Mouse (Mus musculus): ENCODE data around the gene Phlpp1. TPM values are rescaled to one million over a fixed set of nuclear protein-coding genes. Genes with fewer than 3 reads are reported as not detected.

The Phlpp1 gene
- polyA plus RNA-seq, 1 experiment, result not detected

DNA sequence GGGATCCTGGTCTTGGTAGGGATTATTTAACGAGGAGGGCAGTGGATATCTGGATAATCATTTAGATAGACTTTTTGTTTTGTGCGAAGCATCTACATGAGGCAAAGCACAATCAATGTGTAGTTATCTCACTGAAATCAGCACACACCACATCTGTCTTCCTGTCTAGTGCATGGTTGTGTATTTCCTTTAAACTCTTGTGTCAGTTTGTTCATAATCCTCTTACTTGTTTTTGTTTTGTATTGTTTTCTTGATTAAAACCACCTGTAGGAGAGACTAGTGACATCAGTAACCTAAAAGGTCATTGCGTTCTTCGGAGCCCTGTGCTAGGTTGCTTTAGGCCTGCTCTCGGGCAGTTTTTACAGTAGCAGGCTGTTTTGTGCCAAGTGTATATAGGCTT is 146.8 kb downstream of the Phlpp1 start:
- 84% methylated on average over 5 of the region's 5 CpGs for WGBS
- Histone ChIP-seq H3K4me3 (ENCODE audit: insufficient read depth, low read depth, low read length) (no peak overlapping the region), H3K4me1 (ENCODE audit: control insufficient read depth, insufficient read depth, low read length) (no peaks in the 10 kb centered on the region), H3K27ac (ENCODE audit: insufficient read depth, low read depth, low read length) (no peak overlapping the region)
- TF ChIP-seq POLR2A (IDR thresholded peaks at IDR 0.05; ENCODE audit: insufficient read depth, low read depth, low read length), result no peak
- no peak for TF ChIP-seq CTCF (IDR thresholded peaks at IDR 0.05; ENCODE audit: insufficient read depth, low read depth, low read length)

- WGBS, result 86% methylated on average over 1 of the region's 1 CpGs
- Histone ChIP-seq H3K27ac (ENCODE audit: insufficient read depth, low read depth, low read length) (no peak overlapping the region), H3K4me1 (ENCODE audit: control insufficient read depth, insufficient read depth, low read length) (no peaks in the 10 kb centered on the region), H3K4me3 (ENCODE audit: insufficient read depth, low read depth, low read length) (no peak overlapping the region)
- TF ChIP-seq POLR2A (IDR thresholded peaks at IDR 0.05; ENCODE audit: insufficient read depth, low read depth, low read length), result no peak
- TF ChIP-seq CTCF (IDR thresholded peaks at IDR 0.05; ENCODE audit: insufficient read depth, low read depth, low read length), result no peak
These were observed 149.0 kb downstream of the Phlpp1 start for GRCm38 (mm10) chr1:106320583-106320982.

DNA sequence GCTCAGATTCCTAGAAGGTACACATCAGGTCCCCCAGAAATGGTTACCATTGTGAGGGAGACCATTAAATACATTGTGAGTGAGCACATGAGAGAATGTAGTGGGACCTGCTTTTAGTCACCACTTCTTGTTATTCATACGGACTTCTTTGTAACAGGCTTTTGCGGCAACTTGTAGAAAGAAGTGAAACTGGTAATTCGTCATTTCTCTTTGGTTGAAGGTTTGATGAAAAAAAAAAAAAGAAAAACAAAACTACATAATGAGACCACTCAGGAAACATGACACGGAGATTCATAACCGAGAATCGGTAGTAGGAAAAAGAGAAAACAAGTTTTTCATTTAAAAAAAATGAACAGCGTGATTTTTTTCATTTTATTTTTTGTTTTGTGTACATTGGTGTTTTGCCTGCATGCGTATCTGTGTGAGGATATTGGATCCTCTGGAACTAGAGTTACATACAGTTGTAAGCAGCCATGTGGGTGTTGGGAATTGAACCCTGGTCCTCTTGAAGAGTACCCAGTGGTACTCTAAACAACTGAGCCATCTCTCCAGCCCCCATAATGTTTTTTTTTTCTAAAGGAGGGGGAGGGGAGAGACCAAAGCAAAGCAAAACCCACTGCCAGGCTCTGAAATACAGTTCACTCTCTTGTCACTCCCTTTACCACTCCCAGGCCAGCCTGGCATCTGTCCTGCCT is 150.0 kb downstream of the Phlpp1 start:
- H3K4me3 ChIP-seq (ENCODE audit: insufficient read depth, low read depth, low read length), result no peak overlapping the region

DNA sequence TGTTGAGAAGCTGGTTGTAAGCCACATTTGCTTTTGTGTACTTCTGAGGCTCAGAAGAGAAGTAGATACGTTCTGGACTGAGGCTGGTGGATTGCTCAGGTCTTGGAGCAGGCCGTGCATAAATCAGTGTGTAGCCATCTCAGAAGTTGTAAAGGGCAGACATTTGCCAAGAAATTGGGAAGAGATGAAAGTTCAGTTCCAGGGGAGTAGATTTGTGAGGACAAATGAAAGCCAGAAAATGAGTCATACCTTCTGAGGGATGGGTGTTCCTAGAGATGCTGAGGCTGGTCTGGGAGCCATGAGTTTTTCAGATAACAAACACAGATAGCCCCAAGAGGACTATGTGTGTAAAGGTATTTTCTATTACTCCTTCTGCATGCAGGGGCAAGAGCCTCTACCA is 155.1 kb downstream of the Phlpp1 start:
- H3K4me3 ChIP-seq (ENCODE audit: insufficient read depth, low read depth, low read length), result no peak overlapping the region
- WGBS, result 60% methylated on average over 2 of the region's 2 CpGs
- no peak for TF ChIP-seq POLR2A (IDR thresholded peaks at IDR 0.05; ENCODE audit: insufficient read depth, low read depth, low read length)
- no peak for TF ChIP-seq CTCF (IDR thresholded peaks at IDR 0.05; ENCODE audit: insufficient read depth, low read depth, low read length)
- H3K27ac ChIP-seq (ENCODE audit: insufficient read depth, low read depth, low read length), result no peak overlapping the region
- H3K4me1 ChIP-seq (ENCODE audit: control insufficient read depth, insufficient read depth, low read length), result no peaks in the 10 kb centered on the region

More for the DNA sequence above, 150.0 kb downstream of the Phlpp1 start:
- WGBS, result 95% methylated on average over 8 of the region's 8 CpGs
- no peak for TF ChIP-seq CTCF (IDR thresholded peaks at IDR 0.05; ENCODE audit: insufficient read depth, low read depth, low read length)
- TF ChIP-seq POLR2A (IDR thresholded peaks at IDR 0.05; ENCODE audit: insufficient read depth, low read depth, low read length), result no peak
- Histone ChIP-seq H3K4me1 (ENCODE audit: control insufficient read depth, insufficient read depth, low read length) (no peaks in the 10 kb centered on the region), H3K27ac (ENCODE audit: insufficient read depth, low read depth, low read length) (no peak overlapping the region)

DNA sequence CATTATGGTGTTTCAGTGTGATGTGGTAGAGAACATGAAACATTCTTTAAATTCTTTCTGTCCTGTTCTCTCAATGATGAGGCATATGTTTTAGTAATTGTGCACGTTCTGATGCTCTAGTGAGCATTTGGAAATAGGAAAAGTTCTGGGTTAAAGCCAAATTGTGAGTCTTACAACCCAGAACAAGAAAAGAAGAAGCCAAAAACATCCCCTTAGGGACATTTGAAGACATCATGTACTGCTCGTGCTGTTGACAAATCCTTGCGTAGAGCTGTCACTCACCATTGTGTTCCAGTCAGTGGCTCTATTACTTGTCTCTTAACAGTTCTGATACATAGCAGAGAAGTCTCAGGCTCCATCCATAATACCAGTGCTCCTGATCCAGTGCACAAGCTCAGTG is 170.5 kb downstream of the Phlpp1 start:
- Histone ChIP-seq H3K4me1 (ENCODE audit: control insufficient read depth, insufficient read depth, low read length) (no peaks in the 10 kb centered on the region), H3K27ac (ENCODE audit: insufficient read depth, low read depth, low read length) (no peak overlapping the region), H3K4me3 (ENCODE audit: insufficient read depth, low read depth, low read length) (no peak overlapping the region)
- no peak for TF ChIP-seq CTCF (IDR thresholded peaks at IDR 0.05; ENCODE audit: insufficient read depth, low read depth, low read length)
- no peak for TF ChIP-seq POLR2A (IDR thresholded peaks at IDR 0.05; ENCODE audit: insufficient read depth, low read depth, low read length)
- whole genome bisulfite sequencing, result 80% methylated on average over 3 of the region's 3 CpGs

DNA sequence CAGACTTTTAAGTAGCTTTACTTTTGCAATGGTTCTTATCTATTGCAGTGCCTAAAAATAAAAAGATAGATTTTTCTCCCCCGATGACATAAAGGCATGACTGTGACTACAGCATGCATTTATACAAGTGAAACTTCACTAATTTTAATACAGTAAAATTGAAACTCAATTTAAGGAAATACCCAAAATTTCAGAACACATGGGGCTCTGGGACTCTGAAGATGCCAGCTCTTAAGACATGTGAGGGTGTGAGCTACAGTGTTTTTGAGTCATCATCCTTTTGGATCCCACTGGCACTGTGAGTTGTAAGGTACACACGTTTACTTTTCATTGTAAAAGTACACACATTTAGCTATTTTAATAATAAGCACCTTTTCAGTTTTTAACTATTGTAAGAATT is 173.7 kb downstream of the Phlpp1 start:
- no peak overlapping the region for H3K4me3 ChIP-seq (ENCODE audit: insufficient read depth, low read depth, low read length)
- no peak for TF ChIP-seq POLR2A (IDR thresholded peaks at IDR 0.05; ENCODE audit: insufficient read depth, low read depth, low read length)
- TF ChIP-seq CTCF (IDR thresholded peaks at IDR 0.05; ENCODE audit: insufficient read depth, low read depth, low read length), result no peak
- WGBS, result 91% methylated on average over 2 of the region's 2 CpGs
- H3K4me1 ChIP-seq (ENCODE audit: control insufficient read depth, insufficient read depth, low read length), result no peaks in the 10 kb centered on the region
- no peak overlapping the region for H3K27ac ChIP-seq (ENCODE audit: insufficient read depth, low read depth, low read length)

GRCm38 (mm10) chr1:106346776-106347175 is 175.2 kb downstream of the Phlpp1 start:
- no peaks in the 10 kb centered on the region for H3K4me1 ChIP-seq (ENCODE audit: control insufficient read depth, insufficient read depth, low read length)
- TF ChIP-seq POLR2A (IDR thresholded peaks at IDR 0.05; ENCODE audit: insufficient read depth, low read depth, low read length) (no peak), CTCF (IDR thresholded peaks at IDR 0.05; ENCODE audit: insufficient read depth, low read depth, low read length) (no peak)
- no peak overlapping the region for H3K4me3 ChIP-seq (ENCODE audit: insufficient read depth, low read depth, low read length)
- WGBS, result 99% methylated on average over 3 of the region's 3 CpGs
- H3K27ac ChIP-seq (ENCODE audit: insufficient read depth, low read depth, low read length), result no peak overlapping the region

DNA sequence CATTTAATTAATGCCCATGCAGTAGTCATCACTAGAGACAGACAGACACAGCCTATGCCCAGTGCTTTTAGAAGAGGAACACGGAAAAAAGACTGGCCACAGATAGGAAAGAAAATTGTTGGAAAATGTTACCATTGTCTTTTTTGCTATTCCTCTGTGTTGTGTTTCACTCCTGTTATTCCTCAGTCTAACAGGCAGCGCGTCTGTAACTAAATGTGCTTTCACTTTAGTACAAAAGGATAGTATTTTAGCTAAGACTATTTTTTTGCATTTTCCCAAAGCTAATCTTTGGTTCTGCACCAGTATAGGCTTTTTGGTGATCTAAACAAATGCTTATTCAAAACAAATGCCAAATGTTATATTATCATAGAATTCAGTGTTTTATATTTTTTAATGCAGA is 177.6 kb downstream of the Phlpp1 start:
- Histone ChIP-seq H3K4me3 (ENCODE audit: insufficient read depth, low read depth, low read length) (no peak overlapping the region), H3K4me1 (ENCODE audit: control insufficient read depth, insufficient read depth, low read length) (no peaks in the 10 kb centered on the region), H3K27ac (ENCODE audit: insufficient read depth, low read depth, low read length) (no peak overlapping the region)
- WGBS, result 82% methylated on average over 3 of the region's 3 CpGs
- TF ChIP-seq POLR2A (IDR thresholded peaks at IDR 0.05; ENCODE audit: insufficient read depth, low read depth, low read length), result no peak
- TF ChIP-seq CTCF (IDR thresholded peaks at IDR 0.05; ENCODE audit: insufficient read depth, low read depth, low read length), result no peak

DNA sequence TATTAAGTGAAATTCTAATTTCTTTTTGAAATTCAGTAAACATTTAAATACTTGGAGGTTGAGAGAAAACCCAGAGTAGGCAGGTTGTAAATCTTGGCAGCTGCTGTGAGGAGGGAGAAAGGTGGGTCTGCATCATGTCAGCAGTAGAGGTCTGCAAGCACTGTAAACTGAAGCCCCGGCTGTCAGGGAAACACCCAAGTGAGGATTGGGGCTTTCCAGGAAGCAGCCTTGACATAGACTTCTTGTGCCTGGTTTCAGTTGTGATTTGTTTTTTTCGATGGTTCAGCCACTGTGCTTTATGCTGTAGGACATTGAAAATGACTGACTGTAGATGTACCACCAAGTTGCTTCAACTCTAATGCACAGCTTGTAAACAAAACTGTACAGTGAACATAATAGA is 180.0 kb downstream of the Phlpp1 start:
- no peak overlapping the region for H3K27ac ChIP-seq (ENCODE audit: insufficient read depth, low read depth, low read length)
- no peak for TF ChIP-seq POLR2A (IDR thresholded peaks at IDR 0.05; ENCODE audit: insufficient read depth, low read depth, low read length)
- TF ChIP-seq CTCF (IDR thresholded peaks at IDR 0.05; ENCODE audit: insufficient read depth, low read depth, low read length), result no peak
- 93% methylated on average over 2 of the region's 2 CpGs for WGBS
- H3K4me1 ChIP-seq (ENCODE audit: control insufficient read depth, insufficient read depth, low read length), result no peaks in the 10 kb centered on the region
- H3K4me3 ChIP-seq (ENCODE audit: insufficient read depth, low read depth, low read length), result no peak overlapping the region
